Mouse (Mus musculus): ENCODE results near the gene Psmd3. TPM values are rescaled to one million over a fixed set of nuclear protein-coding genes. Genes with fewer than 3 reads are reported as not detected.
"Not testable (repeated sequence)": the region's sequence is repeated elsewhere in the genome, so short reads cannot be mapped to it uniquely, and the experiment has no call there.

The Psmd3 gene
- polyA plus RNA-seq, 1 experiment: 57.7 TPM

DNA sequence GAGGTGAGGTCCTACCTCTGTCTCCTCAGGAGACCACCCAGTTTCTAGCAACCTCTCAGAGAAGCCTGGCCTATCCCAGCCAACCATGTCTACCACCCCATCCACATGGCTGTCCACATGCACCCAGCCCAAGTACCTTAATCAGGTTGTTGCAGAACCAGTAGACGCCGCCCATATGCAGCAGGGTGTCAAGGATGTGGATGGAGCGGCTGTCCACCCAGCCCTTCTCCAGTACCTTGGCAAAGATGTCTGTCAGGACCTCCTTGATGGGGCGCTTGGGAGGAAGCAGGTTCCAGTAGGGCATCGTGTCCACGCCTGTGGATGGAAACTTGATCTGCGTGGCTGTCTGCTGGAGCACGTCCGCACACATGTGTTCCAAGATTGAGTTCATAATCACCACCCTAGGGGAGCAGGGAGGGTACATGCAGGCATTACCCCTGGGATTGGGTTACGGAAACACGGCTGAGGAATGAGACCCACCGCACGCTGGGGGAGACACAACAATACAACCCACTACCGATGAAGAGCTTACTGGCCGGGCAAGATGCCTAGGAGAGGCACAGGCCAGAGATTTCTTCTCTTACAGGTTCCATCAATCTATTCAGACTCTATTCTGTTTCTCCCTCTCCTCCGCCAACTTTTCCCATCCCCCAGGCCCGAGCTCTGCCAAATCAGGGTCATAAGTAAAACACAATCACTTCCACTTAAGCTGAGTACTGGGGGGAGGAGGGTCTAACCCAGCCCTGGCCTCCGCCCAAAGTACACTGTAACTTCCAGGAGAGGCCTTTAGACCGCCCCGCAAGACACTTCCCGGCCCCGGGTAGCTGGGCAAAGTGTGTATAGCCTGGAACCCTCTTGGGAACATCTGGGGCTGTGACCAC lies 25.3 kb downstream of the Psmd3 start:
- TF ChIP-seq CTCF (IDR thresholded peaks at IDR 0.05; ENCODE audit: control insufficient read depth, insufficient read depth, low read length) (no peak), POLR2A (IDR thresholded peaks at IDR 0.05; ENCODE audit: borderline replicate concordance, control insufficient read depth, low read depth, low read length) (no peak)
- Histone ChIP-seq H3K4me1 (ENCODE audit: control insufficient read depth, insufficient read depth, low read length) (peaks cover 4% of the 10 kb centered on the region; the same call in 1 of the 2 replicates), H3K4me3 (replicated peaks; ENCODE audit: control insufficient read depth, low read depth, low read length) (no peak overlapping the region), H3K27ac (ENCODE audit: control insufficient read depth, insufficient read depth, low read depth, low read length, poor library complexity) (no peak overlapping the region)
- 90% methylated on average over 22 of the region's 22 CpGs for WGBS

DNA sequence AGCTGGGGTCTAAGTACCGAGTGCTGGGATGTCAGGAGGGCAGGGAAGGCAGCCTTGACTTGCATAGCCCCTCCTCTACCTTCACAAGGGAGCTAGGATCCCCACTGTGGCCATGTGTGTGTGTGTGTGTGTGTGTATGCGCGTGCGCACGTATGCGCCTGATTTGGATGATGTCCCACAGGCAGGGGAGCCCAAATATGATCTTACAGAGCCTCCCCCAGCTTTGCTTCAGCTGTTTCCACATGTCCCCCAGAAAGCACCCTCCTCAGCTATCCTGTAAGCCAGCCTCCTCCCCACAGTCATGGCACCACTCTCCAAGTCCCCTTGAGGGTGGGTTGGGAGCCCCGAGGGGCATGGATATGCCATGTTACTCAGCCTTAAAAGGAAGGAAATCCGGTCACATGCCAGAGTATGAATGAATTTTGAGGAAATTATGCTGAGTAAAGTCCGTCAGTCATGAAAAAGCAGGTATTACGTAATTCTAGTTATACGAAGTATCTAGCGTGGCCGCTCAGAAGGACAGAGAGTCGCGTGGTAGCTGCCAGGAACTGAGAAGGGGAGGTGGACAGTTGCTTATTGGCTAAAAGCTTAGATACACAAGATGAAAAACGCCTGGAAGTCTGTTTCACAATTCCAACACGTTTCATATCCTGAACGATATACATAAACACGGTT lies 26.1 kb downstream of the Psmd3 start:
- WGBS: 46% methylated on average over 19 of the region's 19 CpGs
- H3K4me1 ChIP-seq (ENCODE audit: control insufficient read depth, insufficient read depth, low read length): peaks cover 4% of the 10 kb centered on the region; the same call in 1 of the 2 replicates
- H3K27ac ChIP-seq (ENCODE audit: control insufficient read depth, insufficient read depth, low read depth, low read length, poor library complexity): no peak overlapping the region; the same call in 1 of the 2 replicates
- TF ChIP-seq POLR2A (IDR thresholded peaks at IDR 0.05; ENCODE audit: borderline replicate concordance, control insufficient read depth, low read depth, low read length) (no peak), CTCF (IDR thresholded peaks at IDR 0.05; ENCODE audit: control insufficient read depth, insufficient read depth, low read length) (no peak)
- no peak overlapping the region for H3K4me3 ChIP-seq (replicated peaks; ENCODE audit: control insufficient read depth, low read depth, low read length)

DNA sequence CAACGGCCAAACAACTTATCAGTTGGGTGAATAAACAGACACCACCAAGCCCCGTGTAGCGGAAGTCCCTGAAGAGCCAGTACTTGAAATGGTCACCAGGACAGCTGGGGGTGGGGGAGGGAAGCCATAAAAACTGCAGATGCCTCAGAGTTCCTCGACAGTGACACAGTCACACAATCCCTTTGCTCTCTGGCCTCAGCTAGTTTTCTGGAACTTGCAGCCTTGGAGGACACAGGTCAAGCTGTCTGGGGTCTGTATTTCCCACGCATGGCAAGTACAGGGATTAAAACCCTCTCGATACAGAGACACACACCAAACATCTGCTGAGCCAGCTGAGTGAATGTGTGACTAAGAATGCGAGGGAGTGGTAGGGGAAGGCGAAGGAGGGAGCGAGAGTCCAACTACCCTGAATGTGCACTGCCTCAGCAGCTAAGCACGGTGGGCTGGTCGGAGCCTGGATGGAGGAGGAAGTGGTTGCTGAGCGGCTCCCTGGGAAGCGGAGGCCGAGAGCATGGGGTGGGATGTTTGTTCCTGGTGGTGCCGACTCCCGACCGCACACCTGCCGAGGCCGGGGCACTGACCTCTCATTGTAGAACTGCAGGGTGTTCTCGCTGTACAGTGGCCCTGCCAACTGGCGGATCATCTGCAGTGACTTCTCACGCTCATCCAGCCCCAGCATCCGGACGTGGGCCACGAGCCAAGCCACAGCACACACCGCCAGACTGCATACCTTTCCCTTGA lies 26.8 kb downstream of the Psmd3 start:
- WGBS: 16% methylated on average over 26 of the region's 26 CpGs
- H3K4me1 ChIP-seq (ENCODE audit: control insufficient read depth, insufficient read depth, low read length): peaks cover 4% of the 10 kb centered on the region; the same call in 1 of the 2 replicates
- TF ChIP-seq POLR2A (IDR thresholded peaks at IDR 0.05; ENCODE audit: borderline replicate concordance, control insufficient read depth, low read depth, low read length) (no peak), CTCF (IDR thresholded peaks at IDR 0.05; ENCODE audit: control insufficient read depth, insufficient read depth, low read length) (no peak)
- H3K27ac ChIP-seq (ENCODE audit: control insufficient read depth, insufficient read depth, low read depth, low read length, poor library complexity): no peak overlapping the region
- no peak overlapping the region for H3K4me3 ChIP-seq (replicated peaks; ENCODE audit: control insufficient read depth, low read depth, low read length)

DNA sequence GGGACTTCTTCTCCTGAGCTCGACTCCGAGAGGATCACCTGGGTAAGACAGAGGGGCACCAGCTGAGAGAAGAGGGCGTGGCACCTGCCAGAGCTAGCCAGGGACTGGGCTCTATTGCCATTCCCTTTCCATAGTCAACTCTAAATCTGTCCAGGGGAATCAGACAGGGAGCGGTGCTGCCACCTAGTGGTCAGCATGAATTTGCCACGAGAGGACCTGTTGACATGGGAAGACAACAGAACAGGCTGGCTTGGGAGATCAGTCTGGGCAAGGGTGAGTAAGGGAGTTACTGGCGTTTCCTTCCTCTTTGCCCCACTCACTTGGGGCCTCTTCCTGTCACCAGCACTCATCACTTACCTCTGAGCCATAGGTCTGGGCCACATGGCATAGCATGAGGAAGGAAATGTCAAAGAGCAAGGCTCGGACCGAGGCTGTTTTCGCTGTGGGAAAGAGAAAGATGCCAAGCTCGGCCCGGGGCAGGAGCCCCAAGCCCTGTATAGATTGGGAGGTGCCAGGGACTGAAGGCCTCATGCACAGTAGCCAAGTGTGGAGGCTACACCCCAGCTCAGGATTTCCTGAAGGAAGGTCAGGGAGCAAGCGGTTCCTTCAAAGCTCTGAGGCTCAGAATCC lies 28.2 kb downstream of the Psmd3 start:
- 12% methylated on average over 12 of the region's 12 CpGs for WGBS
- no peak for TF ChIP-seq POLR2A (IDR thresholded peaks at IDR 0.05; ENCODE audit: borderline replicate concordance, control insufficient read depth, low read depth, low read length)
- TF ChIP-seq CTCF (IDR thresholded peaks at IDR 0.05; ENCODE audit: control insufficient read depth, insufficient read depth, low read length): peak; percentile 97
- Histone ChIP-seq H3K4me3 (replicated peaks; ENCODE audit: control insufficient read depth, low read depth, low read length) (no peak overlapping the region), H3K27ac (ENCODE audit: control insufficient read depth, insufficient read depth, low read depth, low read length, poor library complexity) (peak overlapping the region; percentile 57), H3K4me1 (ENCODE audit: control insufficient read depth, insufficient read depth, low read length) (peaks cover 4% of the 10 kb centered on the region; the same call in 1 of the 2 replicates)

DNA sequence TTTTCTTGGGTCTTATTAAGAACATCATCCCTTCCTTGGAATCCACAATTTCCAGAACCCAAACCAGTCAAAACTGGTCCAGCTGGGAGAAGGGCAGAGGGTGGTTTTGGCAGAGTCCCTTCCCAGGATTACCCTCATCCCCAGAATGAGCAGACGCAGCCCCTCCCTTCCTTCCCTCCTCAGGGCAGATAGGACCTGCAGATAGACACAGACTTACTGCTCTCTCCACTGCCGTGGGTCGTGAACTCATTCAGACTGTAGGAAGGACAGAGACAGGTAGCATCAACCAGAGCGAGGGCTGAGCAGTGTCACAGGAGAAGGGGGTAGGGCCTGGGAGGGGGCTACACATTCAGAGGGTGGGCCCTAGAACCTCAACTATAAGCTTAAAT lies 28.7 kb downstream of the Psmd3 start:
- TF ChIP-seq POLR2A (IDR thresholded peaks at IDR 0.05; ENCODE audit: borderline replicate concordance, control insufficient read depth, low read depth, low read length): no peak
- no peak for TF ChIP-seq CTCF (IDR thresholded peaks at IDR 0.05; ENCODE audit: control insufficient read depth, insufficient read depth, low read length)
- no peak overlapping the region for H3K4me3 ChIP-seq (replicated peaks; ENCODE audit: control insufficient read depth, low read depth, low read length)
- 33% methylated on average over 4 of the region's 4 CpGs for WGBS
- H3K27ac ChIP-seq (ENCODE audit: control insufficient read depth, insufficient read depth, low read depth, low read length, poor library complexity): peak overlapping the region; percentile 57
- H3K4me1 ChIP-seq (ENCODE audit: control insufficient read depth, insufficient read depth, low read length): peaks cover 4% of the 10 kb centered on the region; the same call in 1 of the 2 replicates

DNA sequence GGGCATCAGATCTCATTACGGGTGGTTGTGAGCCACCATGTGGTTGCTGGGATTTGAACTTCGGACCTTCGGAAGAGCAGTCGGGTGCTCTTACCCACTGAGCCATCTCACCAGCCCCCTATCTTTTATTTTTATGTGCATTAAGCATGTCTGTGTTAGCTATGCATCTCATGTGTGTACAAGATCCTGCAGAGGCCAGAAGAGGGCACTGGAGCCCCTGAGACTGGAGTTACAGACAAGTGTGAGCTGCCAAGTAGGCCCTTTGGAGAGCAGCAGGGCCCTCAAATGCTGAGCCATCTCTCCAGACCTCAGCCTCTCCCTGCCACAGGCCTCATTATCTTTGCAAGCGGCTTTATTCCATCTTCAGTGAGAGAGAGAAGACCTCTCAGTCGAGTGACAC lies 29.7 kb downstream of the Psmd3 start:
- 0 out of 2 replicates have a peak overlapping the region, but pooled peaks have one; percentile 33 for H3K27ac ChIP-seq (ENCODE audit: control insufficient read depth, insufficient read depth, low read depth, low read length, poor library complexity)

DNA sequence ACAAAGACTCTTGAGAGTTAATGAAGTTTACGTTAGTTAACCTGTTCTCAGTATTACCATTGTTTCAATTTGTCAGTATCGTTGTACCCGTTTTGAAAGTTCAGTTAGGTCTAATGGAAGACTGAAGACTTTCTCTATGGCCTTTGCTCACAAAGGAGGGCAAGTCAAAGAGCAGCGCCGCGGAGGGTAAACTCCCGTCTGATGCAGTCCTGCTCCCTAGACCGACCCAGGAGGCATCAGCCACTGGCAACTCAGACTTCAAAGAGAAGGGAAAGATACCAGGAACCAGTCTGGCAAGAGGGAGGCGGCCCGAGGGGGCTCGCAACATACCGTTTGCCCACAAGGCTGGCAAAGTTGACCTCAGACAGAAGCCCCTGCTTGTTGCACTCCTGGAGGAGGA lies 31.3 kb downstream of the Psmd3 start:
- Histone ChIP-seq H3K4me3 (replicated peaks; ENCODE audit: control insufficient read depth, low read depth, low read length) (no peak overlapping the region), H3K4me1 (ENCODE audit: control insufficient read depth, insufficient read depth, low read length) (peaks cover 4% of the 10 kb centered on the region; the same call in 1 of the 2 replicates), H3K27ac (ENCODE audit: control insufficient read depth, insufficient read depth, low read depth, low read length, poor library complexity) (peak overlapping the region; percentile 33; the same call in 1 of the 2 replicates)
- WGBS: 47% methylated on average over 12 of the region's 12 CpGs
- TF ChIP-seq CTCF (IDR thresholded peaks at IDR 0.05; ENCODE audit: control insufficient read depth, insufficient read depth, low read length) (no peak), POLR2A (IDR thresholded peaks at IDR 0.05; ENCODE audit: borderline replicate concordance, control insufficient read depth, low read depth, low read length) (no peak)

More for the DNA sequence above, 29.7 kb downstream of the Psmd3 start:
- not testable (repeated sequence) for H3K4me1 ChIP-seq (ENCODE audit: control insufficient read depth, insufficient read depth, low read length); H3K4me3 ChIP-seq (replicated peaks; ENCODE audit: control insufficient read depth, low read depth, low read length)
- 78% methylated on average over 6 of the region's 6 CpGs for WGBS
- 0 out of 2 replicates have a peak, but pooled peaks have one; percentile 24 for TF ChIP-seq CTCF (IDR thresholded peaks at IDR 0.05; ENCODE audit: control insufficient read depth, insufficient read depth, low read length)

All from bone marrow, adult 2 months (tissue).